Mouse (Mus musculus): ENCODE measurements at regions not wholly inside any gene's neighbourhood (a gene's known extent, or its start where the extent isn't known, plus 50 kb on each side); places are given as distances from the start of the nearest gene placed in this dataset.
A peak's percentile ranks its signal among the peaks of the same experiment; 100 is the strongest.

DNA sequence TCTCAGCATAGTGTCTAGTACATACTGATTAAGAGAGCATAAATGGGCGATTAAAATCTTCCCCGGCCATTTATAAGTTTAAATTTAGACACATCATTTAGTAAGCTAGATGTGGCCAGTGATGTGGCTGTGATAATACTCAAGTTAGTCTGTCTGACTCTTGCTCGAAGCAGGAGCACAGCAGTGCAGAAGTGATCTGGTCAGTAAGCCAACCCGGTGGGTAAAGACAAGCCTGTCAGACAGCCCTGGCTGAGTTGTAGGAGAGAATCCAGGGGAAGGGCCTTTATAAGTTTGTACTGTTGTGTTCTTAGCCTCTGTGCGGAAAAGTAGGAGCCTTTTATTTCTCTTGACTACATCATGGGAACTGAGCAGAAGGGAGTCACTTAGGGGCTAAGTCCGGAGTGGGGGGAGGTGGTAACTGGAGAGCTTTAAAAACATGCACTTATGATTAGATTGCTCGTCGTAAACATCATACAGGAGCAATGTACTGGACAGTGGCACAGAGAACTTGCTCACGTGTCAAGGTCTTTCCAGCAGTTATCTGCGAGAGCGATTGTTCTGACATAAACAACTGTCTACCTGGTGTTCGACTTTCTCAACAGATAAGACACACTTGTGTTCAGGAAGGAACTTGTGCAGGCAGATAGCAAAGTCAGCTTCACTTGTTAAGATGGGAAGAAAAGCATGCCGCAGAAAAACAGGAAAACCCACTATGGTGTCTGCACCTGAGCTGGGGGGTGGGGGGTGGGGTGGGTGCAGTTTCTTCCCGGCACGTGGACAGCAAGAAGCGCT lies 122.5 kb upstream of the Zeb2 start:
- Histone ChIP-seq H3K9ac (no peak overlapping the region), H3K9me3 (no peaks in the 10 kb centered on the region), H3K4me1 (no peaks in the 10 kb centered on the region), H3K4me3 (no peak overlapping the region), H3K36me3 (no peaks in the 10 kb centered on the region), H3K4me2 (replicated peaks) (no peak overlapping the region), H3K27me3 (replicated peaks) (no peaks in the 10 kb centered on the region), H3K27ac (no peak overlapping the region)
- 85% methylated on average over 16 of the region's 16 CpGs for WGBS
- ATAC-seq (ENCODE audit: low FRiP score, low read depth) = no peak

DNA sequence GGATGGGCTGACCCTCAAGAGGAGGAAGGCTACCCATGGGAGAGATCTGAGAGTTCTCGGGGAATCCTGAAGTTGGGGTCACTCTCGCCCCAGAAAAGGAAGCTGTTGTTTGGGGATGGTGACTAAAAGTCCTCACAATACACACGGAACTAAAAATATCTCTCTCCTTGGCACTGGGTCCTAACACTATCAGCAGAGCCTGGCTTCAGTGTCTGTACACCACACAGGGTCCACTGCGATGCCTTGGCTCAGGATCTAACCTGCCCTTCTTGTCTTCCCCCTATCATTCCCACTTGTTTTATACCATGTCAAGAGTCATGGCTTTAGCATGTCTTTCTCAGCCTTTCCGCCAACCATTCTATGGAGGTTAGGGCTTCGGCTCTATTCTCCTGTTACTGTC lies 121.8 kb upstream of the Zeb2 start:
- WGBS = 92% methylated on average over 6 of the region's 6 CpGs
- Histone ChIP-seq H3K4me3 (no peak overlapping the region), H3K36me3 (no peaks in the 10 kb centered on the region), H3K27me3 (replicated peaks) (no peaks in the 10 kb centered on the region), H3K4me1 (no peaks in the 10 kb centered on the region), H3K9ac (no peak overlapping the region), H3K9me3 (no peaks in the 10 kb centered on the region), H3K27ac (no peak overlapping the region), H3K4me2 (replicated peaks) (no peak overlapping the region)
- ATAC-seq (ENCODE audit: low FRiP score, low read depth) = no peak

DNA sequence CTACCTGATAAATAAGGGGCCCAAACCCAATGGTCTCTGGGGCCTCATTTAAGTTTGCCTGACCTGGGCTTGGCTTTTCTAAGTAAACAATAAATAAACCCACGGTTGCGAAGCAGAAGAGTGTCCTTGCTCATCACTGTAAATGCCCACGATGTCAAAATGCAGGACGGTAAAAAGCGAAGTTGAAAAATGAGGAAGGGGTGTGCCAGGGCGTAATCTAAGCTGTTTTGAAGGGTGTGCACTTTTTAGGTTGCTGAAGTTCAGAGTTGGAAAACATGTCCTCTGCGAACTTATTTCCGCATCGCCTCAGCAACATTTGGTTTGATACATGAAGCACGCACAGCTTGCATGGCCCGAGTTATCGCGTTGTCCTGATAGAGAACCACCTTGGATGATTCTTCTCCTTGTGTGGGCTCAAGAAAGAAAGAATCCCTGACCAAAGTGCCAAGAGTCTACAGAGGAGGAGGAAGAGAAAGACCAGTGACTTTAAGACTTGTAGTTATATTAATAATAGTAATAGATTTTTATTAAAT lies 119.0 kb upstream of the Zeb2 start:
- Histone ChIP-seq H3K36me3 (no peaks in the 10 kb centered on the region), H3K9ac (no peak overlapping the region), H3K4me2 (replicated peaks) (no peak overlapping the region), H3K9me3 (no peaks in the 10 kb centered on the region), H3K27me3 (replicated peaks) (no peaks in the 10 kb centered on the region), H3K4me3 (no peak overlapping the region), H3K4me1 (no peaks in the 10 kb centered on the region), H3K27ac (no peak overlapping the region)
- no peak for ATAC-seq (ENCODE audit: low FRiP score, low read depth)
- WGBS = 91% methylated on average over 13 of the region's 13 CpGs

DNA sequence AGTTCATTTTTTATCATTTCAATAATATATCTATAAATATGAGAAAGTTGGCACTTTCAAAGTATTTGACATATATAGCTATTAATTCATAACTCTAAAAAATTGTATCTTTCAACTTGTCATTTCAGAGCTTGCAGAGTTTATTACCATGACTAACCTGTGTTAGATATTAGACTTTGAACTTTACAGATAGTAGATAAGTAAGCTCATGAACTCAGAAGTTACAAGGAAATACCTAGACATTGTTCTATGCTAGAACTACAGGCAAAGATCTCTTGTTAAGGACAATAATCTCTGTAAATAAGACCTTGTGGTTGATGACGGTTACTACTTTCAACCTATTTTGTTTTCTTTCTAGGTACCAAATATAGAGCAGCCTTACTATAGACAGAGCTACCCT lies 117.0 kb upstream of the Zeb2 start:
- Histone ChIP-seq H3K4me3 (no peak overlapping the region), H3K27ac (no peak overlapping the region), H3K9ac (no peak overlapping the region), H3K36me3 (no peaks in the 10 kb centered on the region), H3K4me1 (no peaks in the 10 kb centered on the region), H3K9me3 (no peaks in the 10 kb centered on the region), H3K27me3 (replicated peaks) (no peaks in the 10 kb centered on the region), H3K4me2 (replicated peaks) (no peak overlapping the region)
- WGBS = 94% methylated on average over 1 of the region's 1 CpGs
- ATAC-seq (ENCODE audit: low FRiP score, low read depth) = no peak

DNA sequence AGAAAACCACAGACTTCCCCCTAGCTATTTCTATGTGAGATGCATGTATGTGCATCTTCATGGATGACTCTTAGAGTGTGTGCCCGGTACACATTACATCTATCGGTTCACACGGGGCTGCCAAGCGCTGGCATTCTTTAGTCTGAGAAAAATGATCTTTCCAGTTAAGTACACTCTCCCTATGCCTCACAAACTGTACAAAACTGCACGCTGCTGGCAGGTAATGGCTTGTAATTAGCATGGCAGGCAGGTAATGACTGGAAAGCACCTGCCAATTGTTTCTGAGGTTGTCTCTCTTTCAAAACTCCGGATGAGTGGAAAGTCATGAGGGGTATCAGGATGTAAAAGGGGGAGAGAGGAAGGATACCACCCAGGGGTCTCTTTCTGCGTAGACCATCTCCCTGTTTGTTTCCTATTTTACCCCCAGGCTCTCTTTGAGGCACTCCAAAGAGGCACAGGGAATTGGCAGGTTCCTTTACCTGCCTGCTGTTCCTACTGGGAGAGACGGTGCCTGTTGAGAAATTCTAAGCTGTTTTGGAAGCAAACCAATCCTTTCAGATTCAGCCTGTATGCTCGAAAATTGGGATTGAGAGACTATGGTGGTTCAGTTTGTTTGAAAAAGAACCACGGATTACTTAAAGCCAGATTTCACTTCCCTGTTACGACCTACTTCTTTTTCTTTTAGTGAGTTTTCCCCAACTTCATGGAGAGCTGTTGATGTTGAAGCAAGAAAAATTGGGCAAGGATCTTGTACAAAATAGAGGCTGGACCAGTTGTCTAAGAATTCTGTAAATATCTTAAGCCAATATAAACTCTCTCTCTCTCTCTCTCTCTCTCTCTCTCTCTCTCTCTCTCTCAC lies 113.4 kb upstream of the Zeb2 start:
- no peak overlapping the region for H3K4me3 ChIP-seq
- H3K9me3 ChIP-seq = no peaks in the 10 kb centered on the region
- 83% methylated on average over 11 of the region's 11 CpGs for WGBS
- H3K27me3 ChIP-seq (replicated peaks) = no peaks in the 10 kb centered on the region
- H3K4me1 ChIP-seq = peaks cover 10% of the 10 kb centered on the region; the same call in 1 of the 2 replicates
- H3K9ac ChIP-seq = no peak overlapping the region
- H3K36me3 ChIP-seq = no peaks in the 10 kb centered on the region
- ATAC-seq (ENCODE audit: low FRiP score, low read depth) = no peak
- no peak overlapping the region for H3K27ac ChIP-seq
- H3K4me2 ChIP-seq (replicated peaks) = no peak overlapping the region

DNA sequence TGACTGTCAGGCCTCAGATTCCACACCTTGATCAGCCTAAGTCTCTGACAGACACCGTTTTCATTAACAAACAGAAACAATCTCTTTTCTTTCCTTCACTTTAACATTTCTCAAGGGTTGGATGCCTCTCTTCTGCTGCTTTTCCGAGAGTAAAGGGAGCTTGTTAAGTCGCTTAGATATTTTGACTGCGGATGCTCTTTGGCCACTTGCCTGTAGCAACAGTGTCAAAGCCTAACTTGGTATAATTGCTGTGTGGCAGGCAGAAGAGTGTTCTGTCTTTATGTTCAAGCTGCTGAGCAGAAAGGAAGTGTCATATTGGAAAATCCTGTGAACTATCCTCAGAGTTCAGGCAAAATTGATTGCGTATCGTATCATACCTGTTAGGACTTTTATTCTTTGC lies 112.3 kb upstream of the Zeb2 start:
- Histone ChIP-seq H3K9me3 (no peaks in the 10 kb centered on the region), H3K27ac (no peak overlapping the region), H3K9ac (no peak overlapping the region), H3K4me1 (peaks cover 14% of the 10 kb centered on the region; the same call in 1 of the 2 replicates), H3K36me3 (no peaks in the 10 kb centered on the region), H3K27me3 (replicated peaks) (no peaks in the 10 kb centered on the region), H3K4me3 (no peak overlapping the region), H3K4me2 (replicated peaks) (no peak overlapping the region)
- WGBS = 77% methylated on average over 6 of the region's 6 CpGs
- ATAC-seq (ENCODE audit: low FRiP score, low read depth) = no peak

DNA sequence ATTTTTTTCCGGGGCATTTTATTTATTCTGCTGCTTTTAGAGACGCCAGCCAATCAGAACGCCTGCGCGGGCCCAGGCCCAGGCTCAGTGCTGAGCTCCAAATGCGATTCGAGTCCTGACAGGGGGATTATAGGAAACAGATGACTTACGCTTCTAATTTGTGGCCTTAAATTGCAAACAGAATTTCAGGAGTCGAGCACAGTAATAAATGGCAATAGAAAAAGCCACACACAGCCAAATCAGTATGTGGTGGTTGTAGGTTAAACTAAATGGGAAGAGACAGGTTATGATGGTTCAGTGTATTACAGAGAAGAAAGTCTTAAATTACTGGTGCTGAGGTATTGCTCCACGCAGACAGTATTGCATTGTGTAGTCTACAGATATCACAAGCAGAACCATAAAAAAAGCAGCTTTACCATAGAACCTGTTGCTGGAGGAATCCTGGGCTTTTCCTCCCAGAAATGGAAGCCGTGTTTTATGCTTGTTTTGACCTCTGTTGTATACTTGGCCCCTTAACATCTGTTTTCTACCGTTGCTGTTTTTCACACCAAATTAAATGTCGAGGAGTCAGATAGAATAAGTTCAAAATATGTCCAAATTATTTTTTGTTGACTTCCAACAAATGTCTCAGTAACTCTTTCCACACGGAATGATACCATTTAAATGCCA lies 110.2 kb upstream of the Zeb2 start:
- peaks cover 14% of the 10 kb centered on the region; the same call in 1 of the 2 replicates for H3K4me1 ChIP-seq
- peak overlapping the region; percentile 25; the same call in 1 of the 2 replicates for H3K4me2 ChIP-seq (replicated peaks)
- no peak overlapping the region for H3K4me3 ChIP-seq
- no peaks in the 10 kb centered on the region for H3K36me3 ChIP-seq
- H3K9me3 ChIP-seq = no peaks in the 10 kb centered on the region
- 23% methylated on average over 14 of the region's 14 CpGs for WGBS
- ATAC-seq (ENCODE audit: low FRiP score, low read depth) = no peak
- H3K9ac ChIP-seq = no peak overlapping the region
- no peak overlapping the region for H3K27ac ChIP-seq
- no peaks in the 10 kb centered on the region for H3K27me3 ChIP-seq (replicated peaks)

DNA sequence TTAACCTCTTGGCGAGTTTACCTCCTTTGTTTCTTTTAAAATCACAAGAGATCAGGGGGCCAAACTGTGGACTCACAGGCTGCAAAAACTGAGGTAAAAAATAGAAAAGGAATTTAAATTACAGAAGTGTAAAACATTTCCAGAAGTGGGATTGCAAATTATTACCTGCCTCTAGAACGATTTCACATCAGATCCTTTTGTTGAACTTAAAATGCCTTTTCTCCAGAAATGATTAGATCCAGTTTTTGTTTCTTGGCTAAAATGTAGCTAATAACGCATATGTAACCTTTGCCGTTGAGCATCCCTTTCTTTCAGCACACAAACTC lies 108.8 kb upstream of the Zeb2 start:
- H3K4me3 ChIP-seq = no peak overlapping the region
- H3K9me3 ChIP-seq = no peaks in the 10 kb centered on the region
- H3K4me2 ChIP-seq (replicated peaks) = peak overlapping the region; percentile 28; the same call in 1 of the 2 replicates
- ATAC-seq (ENCODE audit: low FRiP score, low read depth) = no peak
- 0 out of 2 replicates have a peak overlapping the region, but pooled peaks have one; percentile 22 for H3K27ac ChIP-seq
- peaks cover 14% of the 10 kb centered on the region; the same call in 1 of the 2 replicates for H3K4me1 ChIP-seq
- no peaks in the 10 kb centered on the region for H3K27me3 ChIP-seq (replicated peaks)
- no peaks in the 10 kb centered on the region for H3K36me3 ChIP-seq
- WGBS = 38% methylated on average over 4 of the region's 4 CpGs
- H3K9ac ChIP-seq = no peak overlapping the region

DNA sequence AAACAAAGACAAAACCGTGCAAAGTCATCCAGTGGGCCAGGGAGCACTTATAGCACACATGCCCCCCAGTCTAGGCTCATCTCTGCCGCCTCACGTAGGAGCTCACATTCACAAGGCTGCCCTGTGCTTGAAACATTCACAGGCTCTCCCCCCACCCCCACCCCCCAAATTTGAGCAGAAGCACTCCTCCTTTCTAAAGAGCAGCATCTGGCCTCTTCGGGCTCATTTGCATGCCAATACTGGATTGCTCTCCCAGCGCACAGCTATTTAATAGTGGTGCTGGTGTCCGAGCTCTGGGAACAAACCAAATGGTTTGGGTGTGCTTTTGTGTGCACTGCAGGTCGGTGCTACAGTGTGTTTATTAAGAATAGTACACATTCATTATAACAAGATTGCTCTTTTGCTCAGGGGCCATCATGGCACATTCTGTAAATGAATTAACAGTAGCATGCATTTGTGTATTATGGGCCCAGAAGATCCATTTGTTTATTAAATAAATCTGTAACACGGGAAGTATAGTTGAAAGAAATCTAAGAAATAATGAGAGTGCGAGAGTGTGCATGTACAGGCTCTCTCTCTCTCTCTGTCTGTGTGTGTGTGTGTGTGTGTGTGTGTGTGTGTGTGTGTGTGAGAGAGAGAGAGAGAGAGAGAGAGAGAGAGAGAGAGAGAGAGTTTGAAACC lies 108.3 kb upstream of the Zeb2 start:
- WGBS = 10% methylated on average over 9 of the region's 9 CpGs
- no peaks in the 10 kb centered on the region for H3K36me3 ChIP-seq
- no peak overlapping the region for H3K4me3 ChIP-seq
- H3K27me3 ChIP-seq (replicated peaks) = no peaks in the 10 kb centered on the region
- no peaks in the 10 kb centered on the region for H3K9me3 ChIP-seq
- H3K4me1 ChIP-seq = peaks cover 14% of the 10 kb centered on the region; the same call in 1 of the 2 replicates
- 0 out of 2 replicates have a peak overlapping the region, but pooled peaks have one; percentile 22 for H3K27ac ChIP-seq
- H3K4me2 ChIP-seq (replicated peaks) = peak overlapping the region; percentile 28; the same call in 1 of the 2 replicates
- no peak overlapping the region for H3K9ac ChIP-seq
- peak; percentile 92 for ATAC-seq (ENCODE audit: low FRiP score, low read depth)

DNA sequence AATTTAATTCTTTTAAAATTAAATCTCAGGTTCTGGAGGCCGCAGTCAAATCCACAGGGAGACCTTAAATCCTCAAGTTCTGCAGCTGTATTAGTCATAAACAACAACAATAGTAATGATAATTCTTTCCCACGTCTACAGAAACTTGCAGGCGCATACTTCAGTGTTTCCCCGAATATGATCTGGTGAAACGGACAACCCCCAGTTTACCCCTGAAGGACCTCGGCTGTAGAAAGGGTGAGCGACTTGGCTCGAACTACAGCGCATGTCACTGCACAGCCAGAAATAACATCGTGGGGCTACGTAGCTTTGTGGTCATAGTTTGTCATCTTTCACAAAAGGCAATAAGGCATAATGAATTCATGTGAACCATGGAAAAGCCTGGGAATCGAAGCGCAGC lies 105.0 kb upstream of the Zeb2 start:
- Histone ChIP-seq H3K9me3 (no peaks in the 10 kb centered on the region), H3K4me2 (replicated peaks) (no peak overlapping the region), H3K27ac (no peak overlapping the region), H3K9ac (no peak overlapping the region), H3K4me3 (no peak overlapping the region), H3K27me3 (replicated peaks) (no peaks in the 10 kb centered on the region), H3K36me3 (no peaks in the 10 kb centered on the region), H3K4me1 (peaks cover 11% of the 10 kb centered on the region; the same call in 1 of the 2 replicates)
- 66% methylated on average over 13 of the region's 13 CpGs for WGBS
- no peak for ATAC-seq (ENCODE audit: low FRiP score, low read depth)

DNA sequence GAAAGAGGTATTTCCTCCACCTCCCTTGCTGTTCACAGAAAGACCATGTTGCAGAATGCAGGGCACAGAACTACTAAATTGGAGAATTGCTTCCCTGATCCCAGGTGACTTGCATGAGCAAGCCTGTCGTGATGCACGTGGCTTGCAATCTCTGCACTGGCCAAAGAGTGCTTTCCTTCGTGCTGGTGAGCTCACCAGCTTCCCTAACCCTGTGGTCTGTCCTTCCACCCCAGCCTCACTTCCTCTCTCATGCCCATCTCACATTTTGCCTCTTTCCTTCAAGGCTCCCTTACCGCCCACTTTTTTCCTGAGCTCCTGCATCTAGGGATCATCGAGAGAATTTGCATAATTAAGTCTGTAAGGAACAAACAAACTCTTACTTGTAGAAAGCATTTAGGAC lies 102.7 kb upstream of the Zeb2 start:
- H3K27me3 ChIP-seq (replicated peaks) = no peaks in the 10 kb centered on the region
- 64% methylated on average over 5 of the region's 5 CpGs for WGBS
- H3K4me2 ChIP-seq (replicated peaks) = no peak overlapping the region
- no peaks in the 10 kb centered on the region for H3K4me1 ChIP-seq
- H3K36me3 ChIP-seq = no peaks in the 10 kb centered on the region
- no peaks in the 10 kb centered on the region for H3K9me3 ChIP-seq
- no peak overlapping the region for H3K27ac ChIP-seq
- H3K4me3 ChIP-seq = no peak overlapping the region
- ATAC-seq (ENCODE audit: low FRiP score, low read depth) = no peak
- H3K9ac ChIP-seq = no peak overlapping the region

Data from neural tube, embryonic 12.5 days (tissue).